Mouse (Mus musculus): ENCODE measurements around the gene Tpgs1. TPM values are rescaled to one million over a fixed set of nuclear protein-coding genes. Genes with fewer than 3 reads are reported as not detected.

Tpgs1 gene
- 17.7 and 23.5 TPM in 2 replicates for total RNA-seq (2012; rRNA removed)
- polyA plus RNA-seq (2012; ENCODE audit: insufficient read depth in 1 of 2, insufficient read length in 2 of 2, low read depth in 1 of 2, low replicate concordance in 2 of 2, missing spikeins in 1 of 2), result 10 to 100 TPM in 1 of 2 experiments, not detected in 1; 48.0 TPM

- Histone ChIP-seq H3K9ac (ENCODE audit: control insufficient read depth, low read depth, low read length, poor library complexity, severe bottlenecking) (peak within 1 kb of the TSS; percentile 85), H3K4me3 (ENCODE audit: control insufficient read depth in 1 of 2, insufficient read depth in 1 of 2, low read depth in 2 of 2, low read length in 2 of 2) (peak within 1 kb of the TSS; percentile 60 to 88), H3K9me3 (replicated peaks; ENCODE audit: insufficient read depth, low read length) (no peaks in the 10 kb centered on the region), H3K79me2 (ENCODE audit: control insufficient read depth, insufficient read depth, low read length, poor library complexity) (peaks cover 11% of the 10 kb centered on the region), H3K4me1 (ENCODE audit: control insufficient read depth in 1 of 2, insufficient read depth in 2 of 2, low read length in 2 of 2) (peaks cover 0 to 9% of the 10 kb centered on the region in 2 experiments; a peak in 3 of 4 replicates), H3K27ac (ENCODE audit: control insufficient read depth, low read depth, low read length) (peak within 1 kb of the TSS; percentile 62), H3K27me3 (ENCODE audit: control insufficient read depth in 1 of 2, insufficient read depth in 2 of 2, low read length in 2 of 2) (no peaks in the 10 kb centered on the region), H3K36me3 (ENCODE audit: control insufficient read depth in 1 of 2, insufficient read depth in 2 of 2, low read length in 2 of 2) (peaks cover 0 to 4% of the 10 kb centered on the region in 2 experiments; a peak in 1 of 4 replicates)
- TF ChIP-seq MYB (IDR thresholded peaks at IDR 0.05; ENCODE audit: low read depth, low read length), result no peak
- peak; percentile 58 to 86 (median 85) for TF ChIP-seq CTCF (IDR thresholded peaks at IDR 0.05 in 2 of 3, conservative IDR thresholded peaks at IDR 0.05 in 1 of 3; ENCODE audit: control insufficient read depth in 1 of 3, insufficient read depth in 1 of 3, low read depth in 2 of 3, low read length in 3 of 3, poor library complexity in 1 of 3, severe bottlenecking in 1 of 3)
- TF ChIP-seq SMC3 (IDR thresholded peaks at IDR 0.05; ENCODE audit: low read depth, low read length), result peak; percentile 59
- peak; percentile 56; the same call in 1 of the 2 replicates for TF ChIP-seq TCF12 (IDR thresholded peaks at IDR 0.05; ENCODE audit: low read depth, low read length)
- TF ChIP-seq HCFC1 (IDR thresholded peaks at IDR 0.05; ENCODE audit: low read depth, low read length), result peak; percentile 88
- TF ChIP-seq RCOR1 (IDR thresholded peaks at IDR 0.05; ENCODE audit: low read depth, low read length), result peak; percentile 95
- no peak for TF ChIP-seq MYC (IDR thresholded peaks at IDR 0.05; ENCODE audit: low read depth, low read length)
- TF ChIP-seq ZC3H11A (IDR thresholded peaks at IDR 0.05; ENCODE audit: low read depth, low read length), result peak; percentile 41
- no peak for TF ChIP-seq CHD1 (IDR thresholded peaks at IDR 0.05; ENCODE audit: low read depth, low read length)
- 0 out of 2 replicates have a peak, but pooled peaks have one; percentile 45 for TF ChIP-seq POLR2AphosphoS2 (IDR thresholded peaks at IDR 0.05; ENCODE audit: low read length)
- TF ChIP-seq MAZ (IDR thresholded peaks at IDR 0.05; ENCODE audit: low read depth, low read length), result peak; percentile 81; the same call in 1 of the 2 replicates
- TF ChIP-seq MAX (IDR thresholded peaks at IDR 0.05; ENCODE audit: low read length), result peak; percentile 11; the same call in 1 of the 2 replicates
- TF ChIP-seq NRF1 (IDR thresholded peaks at IDR 0.05; ENCODE audit: insufficient read depth, low read depth, low read length, poor library complexity, severe bottlenecking), result peak; percentile 71
- peak; percentile 66 for TF ChIP-seq RAD21 (IDR thresholded peaks at IDR 0.05; ENCODE audit: low read depth, low read length)
- peak; percentile 90 for TF ChIP-seq KAT2A (conservative IDR thresholded peaks at IDR 0.05; ENCODE audit: low read depth, low read length)
- peak; percentile 70 for TF ChIP-seq ELF1 (IDR thresholded peaks at IDR 0.05; ENCODE audit: low read depth, low read length)
- peak; percentile 49; the same call in 1 of the 2 replicates for TF ChIP-seq NELFE (IDR thresholded peaks at IDR 0.05; ENCODE audit: low read depth, low read length)
- TF ChIP-seq USF2 (IDR thresholded peaks at IDR 0.05; ENCODE audit: borderline replicate concordance in 1 of 2, insufficient read depth in 1 of 2, low read depth in 1 of 2, low read length in 2 of 2), result no peak
- 0 out of 2 replicates have a peak, but pooled peaks have one; percentile 2 for TF ChIP-seq BHLHE40 (IDR thresholded peaks at IDR 0.05; ENCODE audit: borderline replicate concordance, low read depth, low read length)
- TF ChIP-seq CHD2 (IDR thresholded peaks at IDR 0.05; ENCODE audit: low read length), result no peak; the same call in 1 of the 2 replicates
- TF ChIP-seq MEF2A (IDR thresholded peaks at IDR 0.05; ENCODE audit: extremely low read depth, insufficient replicate concordance, low read depth, low read length, poor library complexity, severe bottlenecking), result no peak
- TF ChIP-seq E2F4 (IDR thresholded peaks at IDR 0.05; ENCODE audit: borderline replicate concordance, low read depth, low read length), result peak; percentile 61; the same call in 1 of the 2 replicates
- 0 out of 2 replicates have a peak, but pooled peaks have one; percentile 33 for TF ChIP-seq MXI1 (IDR thresholded peaks at IDR 0.05; ENCODE audit: low read depth, low read length)
- TF ChIP-seq GATA1 (IDR thresholded peaks at IDR 0.05; ENCODE audit: low read depth, low read length), result peak; percentile 62
- TF ChIP-seq EP300 (IDR thresholded peaks at IDR 0.05; ENCODE audit: low read depth in 1 of 2, low read length in 2 of 2), result no peak; a peak in 2 of 4 replicates
- TF ChIP-seq SIN3A (IDR thresholded peaks at IDR 0.05; ENCODE audit: low read length), result peak; percentile 50
- TF ChIP-seq GABPA (IDR thresholded peaks at IDR 0.05; ENCODE audit: low read depth, low read length), result no peak
- no peak for TF ChIP-seq UBTF (IDR thresholded peaks at IDR 0.05; ENCODE audit: borderline replicate concordance, insufficient read depth, low read depth, low read length)
- 0 out of 4 replicates have a peak, but pooled peaks of 1 of the 2 experiments have one; percentile 49 for TF ChIP-seq POLR2A (IDR thresholded peaks at IDR 0.05; ENCODE audit: control insufficient read depth in 1 of 2, insufficient read depth in 1 of 2, low read depth in 1 of 2, low read length in 2 of 2, poor library complexity in 1 of 2)
- DNase-seq (ENCODE audit: low read depth, low spot score), result peak; percentile 96
These were observed at the start of gene Tpgs1 for GRCm38 (mm10) chr10:79668771-79669575. Gene Tpgs1, plus strand, starts transcription at chr10:79669369.
